Mouse (Mus musculus): ENCODE data around the gene Rbp1. TPM values are rescaled to one million over a fixed set of nuclear protein-coding genes. Genes with fewer than 3 reads are reported as not detected.

Rbp1 gene
- total RNA-seq, 2 experiments from 2014 or later: 2.0 TPM; not detected in 1

GRCm38 (mm10) chr9:98424291-98424690 lies 1.5 kb downstream of the Rbp1 start:
- no peak for ATAC-seq (replicated peaks; ENCODE audit: low FRiP score, poor library complexity, severe bottlenecking)

GRCm38 (mm10) chr9:98424725-98425210 lies 2.0 kb downstream of the Rbp1 start:
- no peak for ATAC-seq (replicated peaks; ENCODE audit: low FRiP score, poor library complexity, severe bottlenecking)

GRCm38 (mm10) chr9:98425351-98425880 lies 2.7 kb downstream of the Rbp1 start:
- ATAC-seq (replicated peaks; ENCODE audit: low FRiP score, poor library complexity, severe bottlenecking): no peak

GRCm38 (mm10) chr9:98427906-98428517 lies 5.3 kb downstream of the Rbp1 start:
- no peak for ATAC-seq (replicated peaks; ENCODE audit: low FRiP score, poor library complexity, severe bottlenecking)

GRCm38 (mm10) chr9:98428783-98429182 lies 6.0 kb downstream of the Rbp1 start:
- no peak for ATAC-seq (replicated peaks; ENCODE audit: low FRiP score, poor library complexity, severe bottlenecking)

- ATAC-seq (replicated peaks; ENCODE audit: low FRiP score, poor library complexity, severe bottlenecking): no peak
Measured at GRCm38 (mm10) chr9:98429806-98430205, 7.0 kb downstream of the Rbp1 start.

- no peak for ATAC-seq (replicated peaks; ENCODE audit: low FRiP score, poor library complexity, severe bottlenecking)
Measured at GRCm38 (mm10) chr9:98430528-98430927, 7.8 kb downstream of the Rbp1 start.

GRCm38 (mm10) chr9:98433021-98433420 lies 10.3 kb downstream of the Rbp1 start:
- ATAC-seq (replicated peaks; ENCODE audit: low FRiP score, poor library complexity, severe bottlenecking): no peak

GRCm38 (mm10) chr9:98433956-98434588 lies 11.3 kb downstream of the Rbp1 start:
- ATAC-seq (replicated peaks; ENCODE audit: low FRiP score, poor library complexity, severe bottlenecking): no peak

- ATAC-seq (replicated peaks; ENCODE audit: low FRiP score, poor library complexity, severe bottlenecking): no peak
Measured at GRCm38 (mm10) chr9:98437819-98438218, 15.1 kb downstream of the Rbp1 start.

GRCm38 (mm10) chr9:98439091-98439490 lies 16.3 kb downstream of the Rbp1 start:
- no peak for ATAC-seq (replicated peaks; ENCODE audit: low FRiP score, poor library complexity, severe bottlenecking)

- ATAC-seq (replicated peaks; ENCODE audit: low FRiP score, poor library complexity, severe bottlenecking): no peak
Measured at GRCm38 (mm10) chr9:98442638-98443037, 19.9 kb downstream of the Rbp1 start.

GRCm38 (mm10) chr9:98445359-98446149 lies 22.8 kb downstream of the Rbp1 start:
- ATAC-seq (replicated peaks; ENCODE audit: low FRiP score, poor library complexity, severe bottlenecking): no peak

- ATAC-seq (replicated peaks; ENCODE audit: low FRiP score, poor library complexity, severe bottlenecking): no peak
Measured at GRCm38 (mm10) chr9:98450976-98451375, 28.2 kb downstream of the Rbp1 start.

GRCm38 (mm10) chr9:98466709-98467108 lies 43.9 kb downstream of the Rbp1 start:
- ATAC-seq (replicated peaks; ENCODE audit: low FRiP score, poor library complexity, severe bottlenecking): no peak

- no peak for ATAC-seq (replicated peaks; ENCODE audit: low FRiP score, poor library complexity, severe bottlenecking)
Measured at GRCm38 (mm10) chr9:98480172-98480749, 57.5 kb downstream of the Rbp1 start.

GRCm38 (mm10) chr9:98482256-98482655 lies 59.5 kb downstream of the Rbp1 start:
- ATAC-seq (replicated peaks; ENCODE audit: low FRiP score, poor library complexity, severe bottlenecking): no peak

GRCm38 (mm10) chr9:98485020-98485419 lies 62.3 kb downstream of the Rbp1 start:
- ATAC-seq (replicated peaks; ENCODE audit: low FRiP score, poor library complexity, severe bottlenecking): no peak

GRCm38 (mm10) chr9:98485815-98486214 lies 63.1 kb downstream of the Rbp1 start, which contains the start of gene Rbp2:
Gene Rbp2 (plus strand): TSS chr9:98486115.
- ATAC-seq (replicated peaks; ENCODE audit: low FRiP score, poor library complexity, severe bottlenecking): no peak

GRCm38 (mm10) chr9:98487273-98487672 lies 64.5 kb downstream of the Rbp1 start:
- ATAC-seq (replicated peaks; ENCODE audit: low FRiP score, poor library complexity, severe bottlenecking): no peak

Measured in erythroid progenitor cell, adult 5-6 weeks (primary cell).